Mouse (Mus musculus): ENCODE measurements at regions not wholly inside any gene's neighbourhood (a gene's known extent, or its start where the extent isn't known, plus 50 kb on each side); places are given as distances from the start of the nearest gene placed in this dataset.

DNA sequence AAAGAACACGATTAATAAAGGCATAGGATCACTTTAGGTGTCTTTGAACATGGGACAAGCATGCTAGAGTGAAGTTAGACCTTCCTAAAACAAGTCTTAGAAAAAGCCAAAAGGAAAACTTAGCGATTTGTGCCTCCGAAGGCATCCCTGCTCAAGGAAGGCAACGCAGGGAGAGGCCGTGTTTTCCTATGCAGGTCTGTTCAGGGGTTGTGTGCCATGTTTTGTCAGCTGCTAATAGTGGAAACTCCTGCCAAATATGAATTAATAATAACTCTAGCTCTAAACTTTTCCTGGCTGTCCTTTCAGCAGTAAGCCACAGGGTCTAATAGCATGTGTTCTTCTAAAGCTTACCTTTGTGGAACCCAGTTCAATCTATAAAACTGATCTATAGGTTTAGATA is 168.4 kb upstream of the Ccdc122 start:
- no peak for DNase-seq (ENCODE audit: low spot score)

DNA sequence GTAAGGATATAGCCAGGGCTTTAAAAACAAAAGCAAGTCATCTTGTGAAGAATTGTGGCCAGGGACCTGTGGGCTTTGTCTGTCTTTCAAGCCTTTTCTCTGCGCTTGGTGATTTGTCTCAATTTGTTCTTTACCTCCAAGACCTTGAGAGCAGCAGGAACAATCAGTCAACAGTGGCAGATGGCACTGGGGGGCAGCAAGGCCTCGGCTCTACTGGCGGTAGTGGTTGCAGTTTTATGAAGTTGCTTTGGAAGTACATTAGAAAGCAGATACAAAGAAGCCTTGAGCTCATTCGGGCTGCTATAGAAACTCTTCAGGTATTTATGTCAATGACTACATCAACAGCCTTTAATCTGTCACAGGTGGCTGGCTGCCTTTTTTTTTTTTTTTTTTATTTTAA is 171.9 kb upstream of the Ccdc122 start:
- no peak for DNase-seq (ENCODE audit: low spot score)

DNA sequence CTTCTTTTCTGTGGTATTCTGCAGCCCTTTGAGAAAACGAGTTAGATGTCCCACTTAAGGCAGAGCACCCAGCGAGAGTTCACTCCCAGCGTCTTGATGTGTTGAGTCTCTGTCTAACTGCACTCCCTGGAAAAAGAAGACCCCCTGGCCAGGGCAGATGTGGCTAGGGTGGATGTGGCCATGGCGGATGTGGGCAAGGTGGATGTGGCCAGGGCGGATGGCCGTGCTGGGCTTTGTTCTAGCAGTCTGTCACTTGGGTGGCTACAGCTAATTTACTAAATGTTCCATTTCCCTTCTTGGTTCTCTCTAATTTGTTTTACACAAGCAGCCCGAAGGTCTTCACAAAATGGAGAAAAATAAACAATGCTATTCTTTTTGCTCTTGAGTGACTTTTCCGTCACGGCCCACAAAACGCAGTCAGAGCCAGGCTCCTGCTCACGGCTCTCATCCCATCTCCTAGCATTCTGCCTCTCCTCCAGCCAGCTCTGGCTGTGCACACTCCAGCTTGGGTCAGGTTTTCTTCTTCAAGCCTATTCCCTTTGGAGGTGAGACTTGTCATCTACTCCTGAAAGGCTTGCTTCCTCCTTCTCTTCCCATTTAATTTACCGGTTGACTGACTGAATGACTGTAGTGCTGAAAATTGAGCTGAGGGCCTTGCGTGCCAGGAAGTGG is 173.4 kb upstream of the Ccdc122 start:
- no peak for DNase-seq (ENCODE audit: low spot score)

DNA sequence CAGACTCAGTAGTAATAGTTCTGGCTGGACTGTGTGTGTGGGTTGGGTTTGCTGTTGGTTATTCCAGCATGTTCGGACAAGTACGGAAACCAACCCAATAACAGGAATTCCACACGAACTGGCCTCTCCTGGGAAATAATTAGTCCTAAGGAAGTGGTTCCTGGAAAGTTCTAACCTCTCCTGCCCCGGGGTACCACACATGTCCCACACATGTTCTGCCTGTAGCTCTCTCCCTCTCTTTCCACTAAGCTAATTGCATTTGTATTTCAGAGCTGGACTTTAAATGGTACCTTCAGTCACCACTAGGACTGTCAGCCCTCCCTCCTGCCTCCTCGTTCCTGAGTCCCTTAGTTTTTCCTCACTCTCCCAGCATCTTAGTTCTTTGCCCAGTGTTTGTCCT is 178.2 kb upstream of the Ccdc122 start:
- DNase-seq (ENCODE audit: low spot score): no peak

DNA sequence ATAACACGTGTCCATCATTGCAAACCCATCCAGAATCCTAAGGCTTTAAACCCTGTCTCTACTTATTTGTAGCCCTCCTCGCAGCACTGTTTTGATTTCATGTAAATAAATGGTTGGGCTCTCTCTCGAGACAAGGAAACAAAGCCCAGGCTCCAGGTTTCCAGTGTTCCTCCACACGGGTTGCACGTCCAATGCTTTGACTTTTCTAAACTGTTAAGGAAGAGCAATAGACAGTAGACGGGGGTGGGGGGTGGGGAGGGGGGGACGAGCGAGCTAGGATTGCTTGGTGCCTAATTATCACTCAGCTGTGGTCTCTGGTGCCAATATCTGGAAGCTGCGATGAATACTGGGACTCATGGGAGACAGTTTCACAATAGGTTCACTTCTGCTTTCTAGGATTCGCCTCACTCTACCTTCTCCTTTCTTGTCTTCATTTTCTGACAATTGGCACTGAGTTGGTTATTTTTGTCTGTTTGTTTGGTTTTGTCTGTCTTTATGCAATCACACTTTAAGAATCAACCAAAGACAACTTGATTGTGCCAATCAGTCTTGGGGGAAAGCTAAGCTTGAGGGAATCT is 179.3 kb upstream of the Ccdc122 start:
- no peak for DNase-seq (ENCODE audit: low spot score)

DNA sequence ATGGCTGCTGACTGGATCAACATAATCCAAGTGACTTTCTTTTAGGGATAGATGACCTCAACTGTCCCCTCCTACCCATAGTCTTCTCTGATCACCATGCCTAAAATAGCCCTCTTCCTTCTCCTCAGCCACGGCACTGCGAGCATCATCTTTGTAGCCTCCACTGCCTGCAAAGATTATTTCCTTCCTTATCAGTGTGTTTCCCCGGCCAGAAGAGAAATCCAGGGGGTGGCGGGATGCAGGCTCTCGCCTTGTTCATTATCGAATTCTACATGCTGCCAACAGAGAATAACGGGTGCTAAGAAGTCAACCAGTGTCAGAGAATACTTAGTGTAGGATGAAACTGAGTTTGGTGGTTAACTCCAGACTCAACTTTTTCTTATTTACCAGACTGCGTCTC is 180.0 kb upstream of the Ccdc122 start:
- no peak for DNase-seq (ENCODE audit: low spot score)

DNA sequence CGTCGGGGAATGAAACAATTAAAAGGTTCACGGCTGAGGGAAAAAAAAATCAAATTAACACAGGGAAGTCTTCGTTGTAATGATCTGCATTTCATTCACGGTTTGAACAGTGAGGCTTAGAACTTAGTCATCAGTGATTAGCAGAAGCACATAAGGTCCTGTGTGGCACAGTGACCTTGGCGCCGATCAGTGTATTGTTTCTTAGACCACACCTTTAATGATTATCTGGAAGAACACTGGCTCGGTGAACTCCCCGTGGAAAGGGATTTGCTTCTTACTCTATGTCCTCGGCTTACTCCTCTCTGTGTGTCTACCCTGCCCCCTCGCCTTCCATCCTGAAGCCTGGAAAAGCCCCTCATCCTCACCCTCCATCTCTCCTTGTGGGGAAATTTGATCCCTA is 181.6 kb upstream of the Ccdc122 start:
- DNase-seq (ENCODE audit: low spot score): no peak

DNA sequence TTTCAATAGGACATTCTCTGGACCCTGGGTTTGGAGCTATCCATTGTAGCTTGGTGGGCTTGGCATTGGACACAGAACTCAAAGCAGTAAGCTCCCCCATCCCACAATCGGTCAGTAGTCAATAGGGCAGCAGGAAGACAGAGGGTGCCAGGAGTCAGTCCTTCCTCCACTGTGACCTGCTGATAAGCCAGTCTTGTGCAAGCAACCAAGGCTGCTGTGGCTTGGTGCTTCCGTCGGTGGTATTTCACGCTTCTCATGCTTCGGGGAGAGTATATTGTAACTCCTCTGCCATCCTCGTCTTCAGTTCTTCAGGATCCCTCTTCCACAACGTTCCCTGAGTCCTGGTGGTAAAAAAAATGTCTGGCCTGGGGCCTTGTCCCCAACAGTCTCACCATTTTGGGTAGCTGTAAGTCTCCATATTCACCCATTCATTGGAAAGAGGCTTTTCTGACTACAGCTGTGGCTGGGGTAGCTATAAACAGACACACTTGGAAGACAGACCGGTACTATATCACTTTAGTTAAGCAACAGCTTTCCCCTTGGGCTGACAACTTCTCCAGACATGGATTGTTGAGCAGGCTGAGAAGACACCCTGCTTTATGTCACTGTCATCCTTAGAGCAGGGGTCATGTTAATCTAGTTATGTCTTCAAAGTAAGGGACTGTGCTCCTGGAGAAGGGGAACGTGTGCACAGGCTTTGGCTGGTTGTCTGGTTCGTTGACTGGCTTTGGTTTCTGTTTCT is 184.9 kb upstream of the Ccdc122 start:
- no peak for DNase-seq (ENCODE audit: low spot score)

DNA sequence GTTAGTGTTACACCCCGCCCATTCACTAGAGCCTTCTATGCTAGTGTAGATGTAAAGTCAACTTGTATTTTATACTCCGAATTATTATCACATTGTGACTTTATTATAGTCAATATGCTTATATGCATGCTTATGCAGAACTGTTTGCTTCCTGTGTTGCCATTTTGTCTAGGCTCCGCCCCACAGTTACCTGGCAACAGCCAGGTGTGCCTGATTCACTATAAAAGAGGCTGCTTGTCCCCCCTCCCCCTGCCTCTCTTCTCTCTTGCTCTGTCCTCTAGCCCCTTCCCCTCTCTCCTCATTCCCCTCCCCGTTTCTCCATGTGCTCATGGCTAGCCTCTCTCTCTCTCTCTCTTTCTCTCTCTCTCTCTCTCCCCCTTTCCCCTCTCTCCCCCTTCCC is 185.9 kb upstream of the Ccdc122 start:
- no peak for DNase-seq (ENCODE audit: low spot score)

DNA sequence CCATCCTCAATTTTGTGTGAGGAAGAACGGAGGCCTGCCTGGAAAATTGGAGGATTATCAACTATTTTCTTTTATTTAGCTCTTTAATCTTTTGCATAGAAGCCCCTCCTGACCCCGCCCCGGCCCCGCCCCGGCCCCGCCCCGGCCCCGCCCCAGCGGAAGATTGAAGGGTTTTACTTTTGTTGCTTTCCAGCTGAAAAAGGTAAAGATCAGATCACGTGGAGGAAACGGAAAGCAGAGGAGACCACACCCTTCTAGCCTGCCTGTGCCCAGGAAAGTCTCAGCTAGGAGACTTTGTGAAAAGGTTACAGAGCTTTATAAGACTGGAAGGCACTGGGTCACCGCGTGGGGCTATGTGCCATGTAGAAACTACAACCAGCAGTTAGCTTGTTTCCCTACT is 186.5 kb upstream of the Ccdc122 start:
- no peak for DNase-seq (ENCODE audit: low spot score)

DNA sequence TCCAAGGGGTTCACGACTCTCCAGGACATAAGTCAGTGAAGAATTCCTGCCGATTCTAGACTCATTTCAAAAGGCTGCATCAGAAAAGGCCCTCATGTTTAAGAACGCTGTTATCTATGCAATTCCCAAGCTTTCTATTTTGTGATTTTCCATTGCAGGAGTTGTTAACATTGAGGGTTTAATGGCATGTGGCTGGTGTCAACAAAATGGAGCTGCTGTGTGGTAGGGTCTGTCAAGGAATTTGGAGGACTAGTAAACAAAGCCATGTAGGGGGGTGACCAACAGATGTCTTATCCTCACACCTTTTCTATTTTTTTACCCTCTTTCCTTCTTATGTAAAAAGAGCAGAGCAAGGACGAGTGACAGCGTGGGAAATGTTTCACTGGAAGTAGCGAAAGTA is 186.9 kb upstream of the Ccdc122 start:
- no peak for DNase-seq (ENCODE audit: low spot score)

DNA sequence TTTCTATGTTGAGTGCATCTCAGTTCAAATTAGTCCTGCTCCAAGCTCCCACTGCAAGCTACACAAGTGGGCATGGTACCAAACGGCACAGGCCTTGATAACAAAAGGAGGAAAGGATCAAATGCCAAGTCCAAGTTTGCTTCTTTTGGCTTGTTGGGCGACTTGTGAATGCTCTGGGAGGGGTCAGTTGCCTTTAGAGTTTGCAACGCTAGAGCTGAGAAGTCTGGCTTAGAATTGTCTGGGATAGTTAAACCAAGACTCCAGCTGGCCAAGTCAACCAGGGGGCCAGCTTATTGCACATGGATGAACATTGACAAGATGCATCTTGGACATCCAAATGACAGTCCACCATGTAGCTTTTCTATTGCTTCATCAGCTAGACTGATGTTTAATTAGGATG is 187.5 kb upstream of the Ccdc122 start:
- no peak for DNase-seq (ENCODE audit: low spot score)

DNA sequence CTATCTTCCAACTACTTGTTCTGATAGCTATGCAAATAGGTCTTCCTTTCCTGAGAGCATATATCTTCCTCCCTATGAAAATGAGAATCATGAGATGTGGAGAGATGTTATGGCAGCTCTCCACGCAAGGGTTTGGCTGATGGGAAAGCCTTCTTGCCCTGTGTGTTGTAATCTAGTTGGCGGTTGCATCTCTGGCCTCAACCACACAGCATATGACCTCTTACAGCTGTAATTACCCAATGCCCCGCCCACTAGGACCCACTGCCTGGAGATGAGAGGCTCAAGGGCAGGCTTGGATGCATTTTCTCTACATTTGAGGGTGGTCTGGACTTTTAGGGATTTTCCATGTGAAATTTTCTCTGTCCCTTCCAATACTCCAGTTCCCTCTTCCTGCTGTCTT is 190.9 kb upstream of the Ccdc122 start:
- no peak for DNase-seq (ENCODE audit: low spot score)

DNA sequence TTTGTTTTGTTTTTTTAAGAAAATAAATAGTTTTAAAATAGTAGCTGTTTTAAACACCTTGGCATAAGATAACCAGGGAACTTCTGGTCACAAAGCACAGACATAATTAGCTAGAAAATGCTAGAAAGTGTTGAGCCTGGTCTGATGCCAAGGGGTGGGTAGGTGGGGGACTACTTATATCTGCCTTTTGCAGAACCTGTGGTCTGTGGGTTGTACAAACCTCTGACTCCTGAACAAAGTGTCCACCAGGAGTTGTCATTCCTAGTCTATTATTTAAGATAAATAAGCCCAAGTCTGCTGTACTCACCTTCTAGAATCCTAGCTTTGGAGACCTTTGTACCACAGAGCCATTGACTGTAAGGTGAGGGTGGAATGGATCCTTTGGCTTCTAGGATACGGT is 191.9 kb upstream of the Ccdc122 start:
- DNase-seq (ENCODE audit: low spot score): no peak

DNA sequence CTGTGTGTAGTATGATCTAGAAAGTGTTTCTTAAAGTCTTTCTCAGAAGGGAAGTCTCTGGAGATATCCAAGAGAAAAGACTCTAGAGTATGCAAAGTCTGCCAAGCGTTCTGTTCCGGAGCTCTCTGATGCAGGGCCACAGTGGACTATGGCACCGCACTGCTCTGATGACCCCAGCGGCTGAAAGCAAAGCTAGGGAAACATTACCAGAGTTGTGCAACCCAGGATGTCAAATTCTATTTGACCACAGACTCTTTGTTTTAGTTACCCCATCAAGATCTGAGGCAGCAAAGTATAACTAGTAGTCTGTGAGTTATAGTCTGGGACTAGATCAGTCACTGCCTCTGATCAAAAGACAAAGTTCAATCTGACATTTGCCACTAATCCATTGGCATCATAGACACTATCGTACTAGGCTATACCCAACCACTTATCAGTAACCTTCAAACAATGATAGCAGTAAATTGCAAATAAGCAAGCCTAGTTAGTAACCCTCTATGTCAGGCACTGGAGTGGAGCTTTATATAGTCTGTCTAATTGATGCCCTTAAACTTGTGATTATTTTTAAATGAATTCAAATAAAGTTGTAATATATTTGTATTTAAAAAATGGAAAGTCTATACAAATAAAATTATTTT is 198.9 kb upstream of the Ccdc122 start:
- no peak for DNase-seq (ENCODE audit: low spot score)

DNA sequence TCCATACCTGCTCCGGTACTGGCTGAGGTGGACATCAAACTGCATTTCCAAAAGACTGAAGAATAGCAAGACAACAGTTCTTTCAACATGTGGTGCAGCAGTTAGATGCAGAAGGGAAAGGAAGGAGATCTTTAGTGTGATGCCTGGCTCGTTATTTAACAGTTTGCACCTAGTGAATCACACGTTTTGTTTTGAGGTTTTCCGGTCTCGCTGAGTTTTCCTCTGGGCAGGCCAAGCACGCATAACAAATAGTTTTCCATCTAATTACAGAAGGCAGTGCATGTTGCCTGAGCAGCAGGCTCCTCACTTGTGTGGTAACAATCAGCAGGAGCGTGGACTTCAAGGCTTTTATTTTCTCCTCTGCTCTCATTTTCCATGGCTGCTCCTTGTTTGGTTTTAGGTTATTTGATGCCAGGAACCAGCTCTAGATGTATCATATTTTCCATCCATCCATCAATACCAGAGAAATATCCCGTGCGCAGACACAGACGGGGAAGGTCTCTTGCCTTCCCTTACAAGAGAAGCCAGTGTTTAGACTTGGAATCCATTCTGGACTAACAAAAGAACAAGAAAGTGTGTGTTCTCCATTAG is 199.6 kb upstream of the Ccdc122 start:
- DNase-seq (ENCODE audit: low spot score): no peak

DNA sequence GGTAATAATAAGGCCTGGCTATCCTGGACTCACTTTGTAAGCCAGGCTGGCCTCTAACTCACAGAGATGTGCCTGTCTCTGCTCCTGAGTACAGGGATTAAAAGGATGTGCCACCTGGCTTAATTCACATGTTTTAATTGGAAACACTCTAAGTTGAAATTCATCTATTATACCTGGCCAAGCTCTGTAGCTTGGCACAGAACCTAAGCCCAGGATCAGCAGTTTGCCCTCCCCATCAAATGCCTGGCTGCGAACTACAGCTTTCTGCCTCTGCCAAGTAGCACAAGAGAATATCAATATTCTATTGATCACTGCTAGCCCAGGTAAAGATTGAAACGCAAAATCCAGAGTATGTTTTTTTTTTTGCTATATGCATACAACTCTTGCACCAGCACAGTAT is 200.3 kb upstream of the Ccdc122 start:
- DNase-seq (ENCODE audit: low spot score): no peak

DNA sequence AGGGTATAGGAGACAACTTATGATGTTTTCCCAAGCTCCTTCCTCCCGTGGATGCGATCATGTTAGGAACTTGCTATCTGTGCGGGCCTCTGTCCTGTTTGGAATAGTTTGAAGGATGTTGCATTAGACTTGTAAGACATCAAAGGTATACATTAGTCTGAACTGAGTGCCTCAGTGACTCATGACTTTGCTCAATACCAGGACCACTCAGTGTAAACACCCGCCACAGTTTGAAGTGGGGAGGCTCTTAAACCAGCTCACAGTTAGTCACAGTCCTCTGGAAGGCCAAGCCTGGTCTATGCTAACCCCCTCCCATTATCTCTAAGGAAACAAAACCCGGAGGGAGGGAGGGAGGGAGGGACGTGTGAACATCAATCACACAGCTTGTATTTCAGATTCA is 202.5 kb upstream of the Ccdc122 start:
- no peak for DNase-seq (ENCODE audit: low spot score)

DNA sequence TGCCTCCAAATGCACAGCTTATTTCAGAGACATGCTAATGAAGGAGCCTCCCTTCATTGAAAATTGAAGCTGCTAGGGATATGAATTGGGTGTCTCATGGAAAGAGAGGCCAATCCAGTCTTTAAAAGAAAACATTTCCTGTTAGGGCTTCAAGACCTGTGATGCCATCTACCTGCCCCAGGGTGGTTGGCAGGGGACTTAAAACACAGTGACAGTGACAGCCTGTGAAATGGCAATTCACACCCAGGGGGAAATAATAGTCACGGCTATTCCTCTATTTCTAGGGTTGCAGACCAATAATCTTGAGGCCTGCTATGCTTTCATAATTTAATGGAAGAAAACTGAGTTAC is 207.4 kb upstream of the Ccdc122 start:
- DNase-seq (ENCODE audit: low spot score): no peak

DNA sequence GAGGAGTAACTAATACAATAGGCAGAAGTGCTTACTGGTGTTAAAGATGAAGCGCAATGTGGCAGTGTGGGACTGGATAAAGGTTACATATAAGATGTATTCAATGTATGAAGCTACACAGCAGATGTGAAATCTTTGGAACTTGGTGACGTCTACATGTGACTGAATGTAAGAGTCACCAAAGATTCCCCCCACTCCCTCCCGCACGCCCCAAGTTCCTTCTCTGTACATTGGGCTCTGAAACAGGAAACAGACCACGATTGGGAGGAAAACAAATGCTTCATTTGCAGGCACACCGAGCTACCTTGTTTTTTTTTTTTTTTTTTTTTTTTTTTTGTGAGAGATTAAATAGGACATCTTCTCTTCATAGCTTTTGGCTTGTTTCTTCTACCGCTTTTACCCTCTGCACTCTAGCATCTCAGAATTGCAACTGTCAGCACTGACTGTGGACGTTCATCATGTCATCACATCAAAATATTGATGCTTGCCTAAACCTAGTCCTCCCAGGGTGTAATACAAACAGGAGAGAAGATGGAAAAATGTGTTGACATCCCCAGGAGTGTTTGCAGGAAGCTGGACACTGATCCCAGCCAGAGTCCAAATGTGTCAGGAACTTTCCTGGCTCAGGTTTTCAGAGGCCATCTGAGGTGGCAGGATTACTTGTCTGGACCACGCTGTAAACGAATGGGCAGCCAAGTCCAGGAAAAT is 208.0 kb upstream of the Ccdc122 start:
- no peak for DNase-seq (ENCODE audit: low spot score)

DNA sequence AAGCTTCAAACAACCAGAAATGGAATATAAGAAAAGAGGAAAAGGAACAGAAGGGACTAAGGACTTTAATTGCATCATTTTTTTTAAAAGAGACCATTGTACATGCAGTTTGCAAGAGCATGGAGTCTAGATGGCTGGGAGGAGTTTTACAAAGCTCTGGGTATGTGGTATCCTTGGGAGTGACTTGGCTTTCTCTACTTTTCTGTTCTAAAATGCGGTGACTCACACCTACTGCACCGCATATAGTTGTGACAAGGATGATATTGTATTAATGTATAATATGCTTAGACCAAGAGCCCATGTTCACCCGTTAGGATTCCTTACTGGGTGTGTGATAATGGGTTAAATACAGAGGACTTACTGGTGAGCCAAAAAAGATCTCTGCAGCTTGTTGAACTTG is 212.5 kb upstream of the Ccdc122 start:
- DNase-seq (ENCODE audit: low spot score): no peak

DNA sequence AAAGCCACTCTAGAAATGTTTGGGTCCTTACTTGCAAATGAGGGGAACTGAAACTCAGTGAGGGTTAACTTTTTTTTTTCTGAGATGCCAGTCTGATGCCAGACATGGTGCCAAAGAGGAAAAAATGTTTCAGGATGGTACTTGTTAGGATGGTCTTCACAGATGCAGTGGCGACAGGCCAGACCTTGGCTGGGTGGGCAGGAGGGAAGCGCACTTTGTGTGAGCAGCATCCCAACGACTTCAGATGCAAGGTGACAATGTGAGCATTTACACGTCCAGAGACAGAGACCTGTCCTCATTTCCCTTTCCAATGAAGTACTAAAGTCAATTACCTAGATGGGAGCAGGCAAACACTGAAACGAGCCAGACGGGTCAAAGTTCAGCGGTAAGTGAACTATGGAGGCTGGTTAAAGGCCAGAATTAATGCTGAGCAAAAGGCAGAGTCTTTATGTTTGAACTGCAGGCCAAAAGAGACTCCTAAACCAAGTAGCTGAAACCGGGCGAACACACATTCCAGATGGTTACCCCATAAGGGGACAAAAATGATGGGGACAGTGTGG is 213.7 kb upstream of the Ccdc122 start:
- no peak for DNase-seq (ENCODE audit: low spot score)
